Mouse (Mus musculus) spleen, adult 18-20 months (tissue): ENCODE measurements around the gene Zc3h12a.

Experiments
- DNase-seq, 2 experiments: peaks; one replicate each; pipeline ENCODE4 v3.0.0; 2022; ENCODE audit warnings: mixed read lengths in 2 of 2

The Zc3h12a gene

GRCm38 (mm10) chr4:125127305-125128084, at the start of gene Zc3h12a:
Gene Zc3h12a (minus strand): TSS chr4:125127840.
- peak; percentile 94 to 97 for DNase-seq

- no peak for DNase-seq
Measured at GRCm38 (mm10) chr4:125176639-125177165, 49.1 kb upstream of the Zc3h12a start.

- DNase-seq: no peak
Measured at GRCm38 (mm10) chr4:125176190-125176589, 48.5 kb upstream of the Zc3h12a start.

- no peak for DNase-seq
Measured at GRCm38 (mm10) chr4:125175591-125175990, 48.0 kb upstream of the Zc3h12a start.

- DNase-seq: no peak
Measured at GRCm38 (mm10) chr4:125174516-125175185, 47.0 kb upstream of the Zc3h12a start.

- no peak for DNase-seq
Measured at GRCm38 (mm10) chr4:125173150-125173549, 45.5 kb upstream of the Zc3h12a start.

GRCm38 (mm10) chr4:125172736-125173135, 45.1 kb upstream of the Zc3h12a start:
- DNase-seq: no peak

GRCm38 (mm10) chr4:125167723-125168122, 40.1 kb upstream of the Zc3h12a start:
- no peak for DNase-seq

GRCm38 (mm10) chr4:125164861-125165260, 37.2 kb upstream of the Zc3h12a start:
- DNase-seq: no peak

- no peak for DNase-seq
Measured at GRCm38 (mm10) chr4:125162701-125163100, 35.1 kb upstream of the Zc3h12a start.

GRCm38 (mm10) chr4:125161392-125161791, 33.8 kb upstream of the Zc3h12a start:
- DNase-seq: no peak

- DNase-seq: no peak
Measured at GRCm38 (mm10) chr4:125160951-125161331, 33.3 kb upstream of the Zc3h12a start.

- DNase-seq: peak; percentile 72 to 88
Measured at GRCm38 (mm10) chr4:125160320-125160950, 32.8 kb upstream of the Zc3h12a start.

- no peak for DNase-seq
Measured at GRCm38 (mm10) chr4:125158581-125159317, 31.1 kb upstream of the Zc3h12a start.

- no peak for DNase-seq
Measured at GRCm38 (mm10) chr4:125158081-125158480, 30.4 kb upstream of the Zc3h12a start.

- DNase-seq: no peak
Measured at GRCm38 (mm10) chr4:125157322-125157721, 29.7 kb upstream of the Zc3h12a start.

GRCm38 (mm10) chr4:125155646-125156045, 28.0 kb upstream of the Zc3h12a start:
- no peak for DNase-seq

- DNase-seq: no peak
Measured at GRCm38 (mm10) chr4:125153659-125154241, 26.1 kb upstream of the Zc3h12a start.

- no peak for DNase-seq
Measured at GRCm38 (mm10) chr4:125152469-125152868, 24.8 kb upstream of the Zc3h12a start.

GRCm38 (mm10) chr4:125149460-125149859, 21.8 kb upstream of the Zc3h12a start:
- DNase-seq: no peak

- DNase-seq: no peak
Measured at GRCm38 (mm10) chr4:125147970-125148369, 20.3 kb upstream of the Zc3h12a start.

GRCm38 (mm10) chr4:125145213-125145612, 17.6 kb upstream of the Zc3h12a start:
- DNase-seq: no peak
